Mouse (Mus musculus) mouse embryonic stem cell (cell line): ENCODE data around the gene Fam69b.

Experiments used
- in situ Hi-C, 2 experiments: fragments of 300-500 bp; cut with MboI; formaldehyde crosslinking; loops; 1 replicate in 1 of 2; 3 replicates in 1 of 2; pipeline ENCODE4 v1.14.3; 2019 to 2020; ENCODE audit warnings: low sequenced_read_pairs in 2 of 2, low pct_unique_long_range_greater_than_20kb in 1 of 2, mixed read lengths in 1 of 2; ENCODE audit not compliant: unreplicated experiment in 1 of 2

The Fam69b gene

GRCm38 (mm10) chr2:26595725-26596435 is 32.4 kb upstream of the Fam69b start:
- in situ Hi-C loops = no loop called here

GRCm38 (mm10) chr2:26596898-26597297 is 31.4 kb upstream of the Fam69b start:
- in situ Hi-C loops = no loop called here

GRCm38 (mm10) chr2:26597810-26598209 is 30.4 kb upstream of the Fam69b start:
- in situ Hi-C loops = no loop called here

- in situ Hi-C loops = no loop called here
These were observed 29.8 kb upstream of the Fam69b start for GRCm38 (mm10) chr2:26598462-26598861.

GRCm38 (mm10) chr2:26599965-26600364 is 28.3 kb upstream of the Fam69b start:
- in situ Hi-C loops = no loop called here

GRCm38 (mm10) chr2:26600664-26601063 is 27.6 kb upstream of the Fam69b start:
- in situ Hi-C loops = no loop called here

- in situ Hi-C loops = no loop called here
These were observed 26.7 kb upstream of the Fam69b start for GRCm38 (mm10) chr2:26601595-26601994.

- in situ Hi-C loops = no loop called here
These were observed 25.6 kb upstream of the Fam69b start for GRCm38 (mm10) chr2:26602631-26603030.

- in situ Hi-C loops = no loop called here
These were observed 25.1 kb upstream of the Fam69b start for GRCm38 (mm10) chr2:26603159-26603558.

- in situ Hi-C loops = no loop called here
These were observed 24.3 kb upstream of the Fam69b start, which contains the start of gene Agpat2 for GRCm38 (mm10) chr2:26603720-26604671. Gene Agpat2, minus strand, starts transcription at chr2:26604417.

- in situ Hi-C loops = no loop called here
These were observed 22.9 kb upstream of the Fam69b start for GRCm38 (mm10) chr2:26605331-26605730.

- in situ Hi-C loops = no loop called here
These were observed 21.7 kb upstream of the Fam69b start for GRCm38 (mm10) chr2:26606579-26606978.

- in situ Hi-C loops = no loop called here
These were observed 21.0 kb upstream of the Fam69b start for GRCm38 (mm10) chr2:26607056-26607910.

- in situ Hi-C loops = no loop called here
These were observed 19.5 kb upstream of the Fam69b start for GRCm38 (mm10) chr2:26608781-26609180.

GRCm38 (mm10) chr2:26609261-26609661 is 19.0 kb upstream of the Fam69b start:
- in situ Hi-C loops = no loop called here

GRCm38 (mm10) chr2:26610526-26610925 is 17.7 kb upstream of the Fam69b start:
- in situ Hi-C loops = no loop called here

GRCm38 (mm10) chr2:26611054-26611453 is 17.2 kb upstream of the Fam69b start:
- in situ Hi-C loops = no loop called here

GRCm38 (mm10) chr2:26611896-26612295 is 16.4 kb upstream of the Fam69b start:
- in situ Hi-C loops = no loop called here

- in situ Hi-C loops = no loop called here
These were observed 13.4 kb upstream of the Fam69b start for GRCm38 (mm10) chr2:26614903-26615302.
